Mouse (Mus musculus) G1E (cell line): ENCODE measurements around the gene Cytl1.

Experiments used
- CTCF ChIP-seq: IDR thresholded peaks from 2 replicates; pipeline ENCODE4 v1.5.1; 2012; ENCODE audit warnings: low read depth, low read length, inconsistent platforms, mixed read lengths
- GATA1 ChIP-seq: IDR thresholded peaks from 2 replicates; pipeline ENCODE4 v1.6.1; 2012; ENCODE audit warnings: borderline replicate concordance, low read length, inconsistent platforms, mixed read lengths
- POLR2AphosphoS5 ChIP-seq: IDR thresholded peaks from 2 replicates; pipeline ENCODE4 v1.6.1; 2012; ENCODE audit warnings: low read depth, low read length, inconsistent platforms; ENCODE audit not compliant: insufficient replicate concordance
- TAL1 ChIP-seq: conservative IDR thresholded peaks from 2 replicates; pipeline ENCODE4 v1.6.1; 2012; ENCODE audit warnings: low read depth, low read length, inconsistent platforms, mixed read lengths

- no peak for TF ChIP-seq CTCF
- no peak for TF ChIP-seq GATA1
- no peak for TF ChIP-seq TAL1
- no peak for TF ChIP-seq POLR2AphosphoS5
Measured at GRCm38 (mm10) chr5:37753366-37753765, 18.0 kb downstream of the Cytl1 start.
